Mouse (Mus musculus) heart, adult 2 months (tissue): Measurements from ENCODE around the gene Rab11fip4.

Experiments
- CTCF ChIP-seq: fragments of 200-600 bp; IDR thresholded peaks from 2 replicates; pipeline ENCODE4 v1.8.1; 2022; ENCODE audit warnings: antibody characterized with exemption, mild to moderate bottlenecking, moderate library complexity
- EP300 ChIP-seq: fragments of 200-500 bp; IDR thresholded peaks from 2 replicates; pipeline ENCODE4 v1.6.1; 2011; ENCODE audit warnings: low read depth, low read length, control low read depth; ENCODE audit not compliant: insufficient read depth
- POLR2A ChIP-seq: fragments of 200-500 bp; IDR thresholded peaks from 2 replicates; pipeline ENCODE4 v1.6.1; 2011; ENCODE audit warnings: mild to moderate bottlenecking, low read depth, low read length, control low read depth; ENCODE audit not compliant: insufficient read depth

DNA sequence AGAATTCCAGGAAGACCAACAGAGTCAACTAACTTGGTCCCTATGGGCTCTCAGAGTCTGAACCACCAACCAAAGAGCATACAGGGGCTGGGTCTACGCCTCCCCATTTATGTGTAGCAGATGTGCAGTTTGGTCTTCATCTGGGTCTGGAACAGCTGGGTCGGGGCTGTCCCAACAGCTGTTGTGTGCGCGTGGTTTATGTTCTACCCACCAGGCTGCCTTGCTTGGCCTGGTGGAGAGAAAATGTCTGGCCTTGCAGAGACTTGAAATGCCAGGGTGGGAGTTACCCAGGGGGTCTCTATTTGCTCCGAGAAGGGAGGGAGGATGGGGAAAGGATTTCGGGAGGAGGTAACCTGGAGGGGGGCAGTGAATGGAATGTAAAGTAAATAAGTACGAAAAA, 27.5 kb upstream of the Rab11fip4 start:
- TF ChIP-seq CTCF = no peak
- TF ChIP-seq POLR2A = no peak
- no peak for TF ChIP-seq EP300
